Mouse (Mus musculus): Measurements from ENCODE around the gene Scaf4.
"Not testable (repeated sequence)": the region's sequence is repeated elsewhere in the genome, so short reads cannot be mapped to it uniquely, and the experiment has no call there.

Scaf4 gene

DNA sequence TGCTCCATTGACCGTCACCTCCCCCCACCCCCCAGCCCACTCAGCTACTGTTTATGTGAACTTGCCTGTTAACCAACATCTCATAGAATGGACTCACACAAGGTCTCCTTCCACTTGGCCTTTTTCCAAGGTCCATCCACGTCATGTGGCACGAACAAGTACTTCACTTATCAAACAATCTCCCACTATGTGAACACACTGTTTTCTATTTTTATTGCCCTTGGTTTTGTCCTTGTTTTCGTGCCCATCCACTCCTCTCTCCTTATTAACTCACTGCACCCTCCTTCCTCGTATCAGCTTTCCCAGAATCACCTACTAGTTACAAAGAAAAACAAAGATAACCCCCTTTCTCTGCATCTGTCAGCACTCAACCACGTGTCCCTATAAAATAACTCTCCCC lies 49.7 kb downstream of the Scaf4 start:
- no peak for DNase-seq (ENCODE audit: low spot score)

- no peak for DNase-seq (ENCODE audit: low spot score)
Observed at GRCm38 (mm10) chr16:90233702-90234101, 50.6 kb downstream of the Scaf4 start.

DNA sequence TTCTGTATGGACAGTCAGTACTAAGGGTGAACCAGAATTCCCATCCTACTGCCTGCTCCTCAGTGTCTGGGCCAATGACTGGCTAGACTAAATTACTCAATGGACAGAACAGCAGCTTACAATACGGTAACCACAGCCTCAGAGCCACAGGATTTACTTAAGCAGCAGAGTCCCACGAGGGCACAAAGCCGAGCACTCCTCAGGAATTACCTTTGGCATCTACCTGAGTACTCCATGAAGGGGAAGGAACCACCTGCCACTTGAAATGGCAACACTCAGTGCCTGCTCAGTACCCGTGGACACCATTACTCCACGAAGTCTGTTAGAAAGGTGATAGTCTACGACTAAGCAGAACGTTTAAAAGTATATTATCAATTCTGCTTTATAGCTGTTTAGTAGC lies 53.0 kb downstream of the Scaf4 start:
- no peak for DNase-seq (ENCODE audit: low spot score)

DNA sequence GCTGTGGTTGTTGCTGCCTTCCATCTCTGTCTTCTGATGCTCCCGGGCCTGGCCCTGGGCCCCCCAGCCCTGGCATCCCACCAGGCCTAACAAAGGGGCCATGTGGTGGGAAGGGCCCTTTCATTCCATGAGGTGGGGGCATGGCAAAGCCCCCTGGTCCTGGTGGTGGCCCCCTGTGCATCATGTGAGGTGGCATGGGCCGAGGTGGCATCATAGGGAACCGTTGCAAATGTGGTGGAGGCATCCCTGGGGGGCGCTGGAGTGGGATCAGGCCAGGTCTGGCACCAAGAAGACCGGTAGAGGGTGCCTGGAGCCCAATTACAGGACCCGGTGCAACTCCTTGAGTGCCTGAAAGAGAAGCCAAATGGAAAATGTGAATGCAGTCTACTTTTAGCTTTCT lies 54.4 kb downstream of the Scaf4 start:
- no peak for DNase-seq (ENCODE audit: low spot score)

- no peak for DNase-seq (ENCODE audit: low spot score)
Observed at GRCm38 (mm10) chr16:90221441-90222070, 62.7 kb downstream of the Scaf4 start.

GRCm38 (mm10) chr16:90220892-90221431 lies 63.3 kb downstream of the Scaf4 start:
- no peak for DNase-seq (ENCODE audit: low spot score)

GRCm38 (mm10) chr16:90220026-90220891 lies 64.0 kb downstream of the Scaf4 start, which contains the start of gene Sod1:
Sod1 (plus strand) TSS chr16:90220754.
- peak; percentile 95 for DNase-seq (ENCODE audit: low spot score)

- not testable (repeated sequence) for DNase-seq (ENCODE audit: low spot score)
Observed at GRCm38 (mm10) chr16:90219445-90219844, 64.9 kb downstream of the Scaf4 start.

DNA sequence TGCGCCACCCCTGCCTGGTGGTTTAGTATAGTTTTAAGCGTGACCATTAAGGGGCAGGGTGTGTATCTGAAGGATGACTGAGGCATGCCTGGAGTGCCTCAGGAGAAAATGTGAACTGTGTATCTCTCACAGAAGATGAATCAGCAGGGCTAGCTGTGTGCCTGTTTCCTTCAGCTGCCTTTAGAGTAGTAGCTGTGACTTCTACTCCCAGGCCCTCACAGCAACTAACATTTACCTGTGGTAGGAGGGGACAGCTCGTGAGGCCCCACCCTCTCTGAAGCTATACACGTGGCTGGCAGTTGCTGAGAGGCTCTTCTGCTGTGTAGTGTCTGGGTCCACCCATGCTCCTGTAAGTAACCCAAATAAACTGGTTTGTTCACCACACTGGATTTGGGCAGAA lies 66.4 kb downstream of the Scaf4 start:
- DNase-seq (ENCODE audit: low spot score), result no peak

DNA sequence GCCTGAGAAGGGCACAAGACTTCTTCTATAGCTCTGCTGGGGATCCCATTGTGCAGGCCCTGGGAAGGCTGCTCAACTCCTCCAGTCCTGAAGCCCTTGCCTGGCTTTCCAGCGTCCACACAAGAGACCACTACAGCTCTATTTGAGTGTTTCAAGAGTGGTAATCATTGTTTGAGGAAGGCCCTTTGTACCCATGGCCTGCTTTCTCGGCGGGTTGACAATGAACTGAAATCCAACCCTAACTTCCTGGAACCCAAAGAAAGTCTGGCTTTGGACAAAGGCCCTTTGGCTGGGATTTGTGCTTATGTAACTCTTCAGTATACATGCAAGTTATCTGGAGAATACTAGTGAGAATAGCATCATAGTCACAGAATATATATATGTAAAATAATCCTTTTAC lies 66.9 kb downstream of the Scaf4 start:
- no peak for DNase-seq (ENCODE audit: low spot score)

DNA sequence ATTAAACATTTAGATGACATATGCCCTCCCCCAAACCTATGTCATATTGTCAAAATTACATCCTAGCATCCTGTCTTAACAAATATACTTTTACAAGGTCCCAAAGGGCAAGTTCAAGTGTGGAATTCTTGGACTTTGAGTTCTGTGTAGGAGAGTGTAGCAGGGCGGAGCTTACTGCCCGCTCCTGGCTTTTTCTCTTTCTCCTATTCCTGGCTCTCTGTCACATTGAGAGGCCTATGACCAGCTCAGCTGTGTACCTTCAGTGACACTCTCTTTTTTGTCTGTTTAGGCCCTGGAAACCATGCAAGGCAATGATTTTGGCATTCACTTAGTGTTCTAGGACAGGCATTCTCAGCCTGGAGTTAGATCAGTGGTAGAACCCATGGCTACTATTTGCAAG lies 67.9 kb downstream of the Scaf4 start:
- DNase-seq (ENCODE audit: low spot score), result no peak

DNA sequence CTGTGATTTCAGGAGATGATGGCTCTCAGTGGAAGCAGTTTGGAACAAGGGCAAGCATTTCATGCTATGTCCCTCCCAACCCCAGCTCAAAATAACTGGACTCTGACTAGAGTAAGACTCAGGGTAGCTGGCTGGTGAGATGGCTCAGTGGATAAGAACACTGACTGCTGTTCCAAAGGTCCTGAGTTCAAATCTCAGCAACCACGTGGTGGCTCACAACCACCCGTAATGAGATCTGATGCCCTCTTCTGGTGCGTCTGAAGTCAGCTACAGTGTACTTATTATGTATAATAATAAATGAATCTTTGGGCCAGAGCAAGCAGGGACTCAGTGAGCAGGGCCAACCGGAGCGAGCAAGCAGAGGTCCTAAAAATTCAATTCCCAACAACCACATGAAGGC lies 68.4 kb downstream of the Scaf4 start:
- not testable (repeated sequence) for DNase-seq (ENCODE audit: low spot score)

- no peak for DNase-seq (ENCODE audit: low spot score)
Observed at GRCm38 (mm10) chr16:90214731-90215565, 69.4 kb downstream of the Scaf4 start.

GRCm38 (mm10) chr16:90213477-90214339 lies 70.6 kb downstream of the Scaf4 start:
- no peak for DNase-seq (ENCODE audit: low spot score)

- no peak for DNase-seq (ENCODE audit: low spot score)
Observed at GRCm38 (mm10) chr16:90211767-90212166, 72.5 kb downstream of the Scaf4 start.

- no peak for DNase-seq (ENCODE audit: low spot score)
Observed at GRCm38 (mm10) chr16:90210717-90211116, 73.6 kb downstream of the Scaf4 start.

DNA sequence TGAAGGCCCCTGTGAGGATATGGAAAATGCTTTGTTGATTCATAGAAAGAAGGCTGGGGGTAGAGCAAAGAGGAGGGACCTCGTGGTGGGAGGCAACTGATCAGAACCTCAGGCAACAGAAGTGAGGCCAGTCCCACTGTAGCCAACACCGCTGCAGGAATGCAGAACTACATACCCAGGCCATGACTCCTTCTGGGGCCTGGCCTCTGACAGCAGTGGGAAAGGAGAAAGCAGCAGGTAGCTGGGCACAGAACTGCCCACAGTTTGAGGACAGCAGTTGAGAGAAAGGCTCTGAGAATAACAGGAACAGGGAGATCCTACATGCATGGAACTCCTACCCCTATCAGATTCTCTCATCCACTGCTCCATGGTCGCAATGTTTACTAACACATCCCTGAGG lies 75.3 kb downstream of the Scaf4 start:
- no peak for DNase-seq (ENCODE audit: low spot score)

DNA sequence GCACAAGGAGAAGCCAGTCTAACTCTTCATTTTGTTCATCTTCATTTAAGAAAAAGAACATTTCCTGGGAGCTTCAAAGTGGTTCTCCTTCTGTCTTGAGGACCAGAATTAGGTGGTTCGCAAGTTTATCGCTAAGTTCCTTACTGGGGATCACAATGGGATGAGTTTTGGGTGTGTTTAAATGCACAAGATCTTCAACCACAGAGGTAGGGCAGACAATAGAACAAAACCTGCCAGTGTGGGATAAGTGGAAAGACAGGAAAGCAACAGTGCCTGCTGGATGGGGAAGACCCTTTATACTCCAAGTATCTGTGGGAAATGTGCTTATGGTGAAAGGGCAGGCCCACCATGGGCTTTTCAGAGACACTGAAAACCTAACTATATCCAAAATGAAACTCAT lies 79.4 kb downstream of the Scaf4 start:
- no peak for DNase-seq (ENCODE audit: low spot score)

- no peak for DNase-seq (ENCODE audit: low spot score)
Observed at GRCm38 (mm10) chr16:90203226-90203962, 80.9 kb downstream of the Scaf4 start.

DNA sequence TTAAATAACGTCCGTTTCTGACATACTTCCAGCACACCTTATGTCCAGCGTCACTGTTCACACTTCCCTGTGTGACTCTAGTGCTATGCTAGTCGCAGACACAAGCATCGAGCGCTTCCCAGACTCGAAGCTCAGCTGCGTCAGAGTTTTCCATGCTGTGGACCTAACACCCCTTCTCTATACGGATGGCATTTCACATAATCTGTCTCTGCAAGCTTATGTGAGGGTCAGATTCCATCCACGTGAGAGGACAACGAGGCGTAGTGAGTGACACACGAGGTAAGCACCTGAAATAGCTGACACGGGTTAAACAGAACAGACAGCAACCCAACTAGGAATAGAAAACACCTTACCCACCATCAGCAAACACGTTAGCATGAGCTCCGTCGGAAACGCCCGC lies 82.2 kb downstream of the Scaf4 start:
- no peak for DNase-seq (ENCODE audit: low spot score)

DNA sequence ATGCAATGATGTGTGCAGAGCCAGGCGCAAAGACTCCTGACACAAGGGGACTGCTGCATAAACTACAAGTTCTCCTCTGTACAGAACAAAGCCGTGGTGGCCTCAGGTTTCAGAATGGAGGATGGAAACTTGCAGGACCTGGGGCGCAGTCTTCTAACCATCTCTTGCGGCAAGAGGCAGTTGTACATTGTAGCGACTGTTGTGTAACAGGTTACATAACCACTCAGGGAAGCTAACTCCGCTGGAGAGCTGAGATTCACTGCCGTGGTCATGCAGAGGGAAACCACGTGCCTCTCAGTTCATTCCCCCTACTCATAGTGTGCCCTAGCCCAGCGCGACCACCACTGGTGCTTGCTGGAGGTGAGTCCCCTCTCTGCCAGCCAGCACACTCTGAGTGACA lies 85.1 kb downstream of the Scaf4 start:
- DNase-seq (ENCODE audit: low spot score), result no peak

All from testis, postnatal 14 days (tissue).